Mouse (Mus musculus) liver, adult 2 months (tissue): ENCODE results near the gene Uncx. TPM values are rescaled to one million over a fixed set of nuclear protein-coding genes. Genes with fewer than 3 reads are reported as not detected.

ENCODE experiments used
- DNase-seq: peaks from one replicate; pipeline ENCODE4 v3.0.0-alpha.2; 2011; ENCODE audit warnings: low read depth, low spot score; ENCODE audit errors: extremely low read depth
- H3K27ac ChIP-seq: fragments of 200-500 bp; replicated peaks from 2 replicates; pipeline ENCODE4 v1.5.1; 2012; ENCODE audit warnings: low read depth, mild to moderate bottlenecking, control low read depth, inconsistent platforms, low read length; ENCODE audit not compliant: insufficient read depth
- H3K27me3 ChIP-seq: fragments of 200-500 bp; 2 replicates; pipeline ENCODE4 v1.6.1; 2012; ENCODE audit warnings: mild to moderate bottlenecking, moderate library complexity, low read length, inconsistent platforms; ENCODE audit not compliant: control insufficient read depth, insufficient read depth
- H3K36me3 ChIP-seq: fragments of 200-500 bp; 2 replicates; pipeline ENCODE4 v1.6.1; 2012; ENCODE audit warnings: low read length, inconsistent platforms; ENCODE audit not compliant: control insufficient read depth, insufficient read depth
- H3K4me1 ChIP-seq: fragments of 200-500 bp; 2 replicates; pipeline ENCODE4 v1.6.1; 2011; ENCODE audit warnings: low read length; ENCODE audit not compliant: control insufficient read depth, insufficient read depth
- H3K4me3 ChIP-seq: fragments of 200-500 bp; 2 replicates; pipeline ENCODE4 v1.5.1; 2011; ENCODE audit warnings: low read depth, mild to moderate bottlenecking, control low read depth, low read length, moderate library complexity; ENCODE audit not compliant: insufficient read depth
- H3K79me2 ChIP-seq: fragments of 200-500 bp; 2 replicates; pipeline ENCODE4 v1.6.1; 2012; ENCODE audit warnings: inconsistent platforms, mild to moderate bottlenecking, low read length, moderate library complexity; ENCODE audit not compliant: control insufficient read depth, insufficient read depth
- H3K9ac ChIP-seq: fragments of 200-500 bp; 2 replicates; pipeline ENCODE4 v1.6.1; 2012; ENCODE audit warnings: low read depth, mild to moderate bottlenecking, control low read depth, inconsistent platforms, low read length
- CTCF ChIP-seq: fragments of 200-500 bp; IDR thresholded peaks from 2 replicates; pipeline ENCODE4 v1.5.1; 2011; ENCODE audit warnings: low read depth, low read length, control low read depth
- POLR2A ChIP-seq: fragments of 200-500 bp; IDR thresholded peaks from 2 replicates; pipeline ENCODE4 v1.6.1; 2011; ENCODE audit warnings: low read length, control low read depth; ENCODE audit not compliant: insufficient read depth; ENCODE audit errors: extremely low read depth
- WGBS: fragments of 180-500 bp; shearing (Covaris S2); methylation state at CpG from one replicate; pipeline ENCODE4 v1.1.7; 2018; 5-methylcytosine and 5-hydroxymethylcytosine counted together
- polyA plus RNA-seq: library from polyadenylated mRNA; depleted of rRNA; stranded (reverse); fragments of >200 nt; gene quantifications from 2 replicates; pipeline ENCODE4 v1.2.3, GENCODE M21; 2012; rRNA removed
- total RNA-seq: library from RNA; depleted of rRNA; stranded (reverse); fragments of >200 nt; gene quantifications from 2 replicates; pipeline ENCODE4 v1.2.3, GENCODE M21; 2014; rRNA removed

Uncx gene
- total RNA-seq (not detected in 2 replicates), polyA plus RNA-seq (not detected in 2 replicates)

GRCm38 (mm10) chr5:139543214-139543613 lies at the start of gene Uncx:
Gene Uncx, plus strand, starts transcription at chr5:139543494.
- Histone ChIP-seq H3K27me3 (peaks cover 50% of the 10 kb centered on the region), H3K36me3 (no peaks in the 10 kb centered on the region), H3K4me3 (no peak within 1 kb of the TSS), H3K27ac (no peak within 1 kb of the TSS), H3K79me2 (no peaks in the 10 kb centered on the region), H3K9ac (no peak within 1 kb of the TSS), H3K4me1 (no peaks in the 10 kb centered on the region)
- no peak for TF ChIP-seq CTCF
- no peak for TF ChIP-seq POLR2A
- 4% methylated on average over 15 of the region's 15 CpGs for WGBS
- DNase-seq, result no peak

GRCm38 (mm10) chr5:139493690-139494089 lies 49.6 kb upstream of the Uncx start:
- 79% methylated on average over 5 of the region's 5 CpGs for WGBS
- Histone ChIP-seq H3K9ac (no peak overlapping the region), H3K27me3 (peaks cover 5% of the 10 kb centered on the region; the same call in 1 of the 2 replicates), H3K79me2 (no peaks in the 10 kb centered on the region), H3K4me1 (no peaks in the 10 kb centered on the region), H3K4me3 (no peak overlapping the region), H3K36me3 (no peaks in the 10 kb centered on the region), H3K27ac (no peak overlapping the region)
- TF ChIP-seq POLR2A, result no peak
- TF ChIP-seq CTCF, result no peak
- DNase-seq, result no peak

DNA sequence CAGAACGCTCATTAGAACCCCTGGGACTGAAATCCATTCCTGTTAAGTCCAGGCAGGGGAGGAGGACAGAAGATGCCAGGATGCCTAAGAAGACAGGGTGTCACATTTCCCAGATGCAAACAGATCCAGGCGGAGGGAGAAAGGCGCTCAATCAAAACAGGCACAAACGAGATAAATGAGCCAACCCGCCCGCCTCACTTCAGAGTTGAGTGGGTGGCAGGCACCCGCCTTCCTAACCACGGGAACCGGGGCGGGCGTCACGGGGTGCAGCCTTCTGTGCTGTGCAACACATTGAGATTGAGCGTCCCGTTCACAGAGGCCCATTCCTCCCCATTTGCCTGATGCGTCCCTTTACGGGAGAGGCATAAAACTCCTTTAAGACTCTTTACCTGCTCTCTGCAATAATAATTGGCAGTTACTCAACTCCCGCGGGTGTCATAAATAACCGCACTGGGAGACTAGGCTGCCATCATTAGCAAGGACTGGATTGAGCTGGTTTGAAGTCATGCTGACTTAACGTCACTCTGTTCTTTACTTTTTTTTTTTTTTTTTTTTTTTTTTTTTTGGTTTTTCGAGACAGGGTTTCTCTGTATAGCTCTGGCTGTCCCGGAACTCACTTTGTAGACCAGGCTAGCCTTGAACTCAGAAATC lies 48.1 kb upstream of the Uncx start:
- no peaks in the 10 kb centered on the region for H3K79me2 ChIP-seq
- DNase-seq, result no peak
- H3K9ac ChIP-seq, result no peak overlapping the region
- no peaks in the 10 kb centered on the region for H3K36me3 ChIP-seq
- H3K27me3 ChIP-seq, result peaks cover 5% of the 10 kb centered on the region; the same call in 1 of the 2 replicates
- TF ChIP-seq CTCF, result no peak
- no peak for TF ChIP-seq POLR2A
- H3K27ac ChIP-seq, result no peak overlapping the region
- no peaks in the 10 kb centered on the region for H3K4me1 ChIP-seq
- H3K4me3 ChIP-seq, result no peak overlapping the region
- WGBS, result 34% methylated on average over 22 of the region's 22 CpGs

- peaks cover 5% of the 10 kb centered on the region; the same call in 1 of the 2 replicates for H3K27me3 ChIP-seq
- H3K4me1 ChIP-seq, result no peaks in the 10 kb centered on the region
- H3K27ac ChIP-seq, result no peak overlapping the region
- DNase-seq, result no peak
- H3K9ac ChIP-seq, result no peak overlapping the region
- no peak overlapping the region for H3K4me3 ChIP-seq
- no peak for TF ChIP-seq POLR2A
- TF ChIP-seq CTCF, result peak; percentile 13; the same call in 1 of the 2 replicates
- WGBS, result 61% methylated on average over 5 of the region's 5 CpGs
- no peaks in the 10 kb centered on the region for H3K36me3 ChIP-seq
- H3K79me2 ChIP-seq, result no peaks in the 10 kb centered on the region
These were observed 46.4 kb upstream of the Uncx start for GRCm38 (mm10) chr5:139496939-139497338.

- DNase-seq, result peak; percentile 69
- H3K9ac ChIP-seq, result no peak overlapping the region
- H3K27me3 ChIP-seq, result peaks cover 5% of the 10 kb centered on the region; the same call in 1 of the 2 replicates
- H3K4me1 ChIP-seq, result no peaks in the 10 kb centered on the region
- no peak overlapping the region for H3K4me3 ChIP-seq
- H3K36me3 ChIP-seq, result no peaks in the 10 kb centered on the region
- TF ChIP-seq POLR2A (no peak), CTCF (no peak)
- WGBS, result 41% methylated on average over 5 of the region's 5 CpGs
- no peak overlapping the region for H3K27ac ChIP-seq
- H3K79me2 ChIP-seq, result no peaks in the 10 kb centered on the region
These were observed 44.5 kb upstream of the Uncx start for GRCm38 (mm10) chr5:139498791-139499190.

GRCm38 (mm10) chr5:139502281-139502680 lies 41.0 kb upstream of the Uncx start:
- 84% methylated on average over 14 of the region's 14 CpGs for WGBS
- Histone ChIP-seq H3K79me2 (no peaks in the 10 kb centered on the region), H3K36me3 (no peaks in the 10 kb centered on the region), H3K27me3 (no peaks in the 10 kb centered on the region; the same call in 1 of the 2 replicates), H3K4me1 (no peaks in the 10 kb centered on the region), H3K9ac (no peak overlapping the region), H3K27ac (no peak overlapping the region), H3K4me3 (no peak overlapping the region)
- DNase-seq, result no peak
- TF ChIP-seq POLR2A (no peak), CTCF (no peak)
